ENCODE assay signal across 8 mouse cellular contexts in the genomic region with DNA sequence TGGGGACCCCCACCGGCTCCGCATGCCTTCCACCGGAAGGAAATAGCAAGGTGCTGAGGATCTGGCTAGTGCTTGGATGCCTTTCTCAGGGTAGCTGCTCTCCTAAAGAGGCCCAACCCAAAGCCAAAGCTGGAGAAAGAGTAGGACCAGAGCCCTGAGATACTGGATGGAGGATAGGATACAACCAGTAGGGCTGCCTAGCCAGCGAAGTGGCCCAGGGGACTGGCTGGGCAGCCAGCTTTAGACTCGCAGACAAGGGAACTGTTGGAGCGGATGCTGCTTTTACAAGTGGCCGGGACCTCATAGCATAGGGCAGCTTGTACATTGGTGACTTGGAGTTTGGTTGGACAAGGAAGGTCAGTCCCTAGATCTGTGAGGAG. TPM values are rescaled to one million over a fixed set of nuclear protein-coding genes. Genes with fewer than 3 reads are reported as not detected.
A peak's percentile ranks its signal among the peaks of the same experiment; 100 is the strongest.
DNase-seq lines count a peak whose midpoint lies in the region; ATAC-seq and TF ChIP-seq lines count a peak whose summit lies in the region.

No protein-coding gene starts in this region.

- no peaks in the 10 kb centered on the region for H3K9me3 ChIP-seq in heart, embryonic 12.5 days (replicated peaks)
- no peaks in the 10 kb centered on the region for H3K9me3 ChIP-seq in MEL (replicated peaks; ENCODE audit: insufficient read depth, low read length)
- H3K9me3 ChIP-seq in hindbrain, embryonic 10.5 days: no peaks in the 10 kb centered on the region

- H3K4me1 ChIP-seq in heart, embryonic 12.5 days (replicated peaks): peaks cover 15% of the 10 kb centered on the region
- peaks cover 6 to 36% of the 10 kb centered on the region in 2 experiments for H3K4me1 ChIP-seq in MEL (ENCODE audit: control insufficient read depth in 1 of 2, insufficient read depth in 2 of 2, low read length in 2 of 2)
- H3K4me1 ChIP-seq in hindbrain, embryonic 10.5 days (replicated peaks): peaks cover 13% of the 10 kb centered on the region

- DNase-seq in heart, postnatal 4 days: no peak
- DNase-seq in MEL (ENCODE audit: low read depth, low spot score) (peak; percentile 54), MN1 (ENCODE audit: low spot score) (no peak)
- no peak for DNase-seq in hindbrain, embryonic 10.5 days (ENCODE audit: low spot score)
- no peak for DNase-seq in cerebellum, adult 11-12 months

- no peak overlapping the region for H3K27ac ChIP-seq in heart, embryonic 12.5 days (ENCODE audit: poor library complexity, severe bottlenecking)
- peak overlapping the region; percentile 21; the same call in 1 of the 2 replicates for H3K27ac ChIP-seq in MEL (ENCODE audit: control insufficient read depth, low read depth, low read length)
- peak overlapping the region; percentile 84 for H3K27ac ChIP-seq in hindbrain, embryonic 10.5 days
- no peak overlapping the region for H3K27ac ChIP-seq in macrophage

- peak overlapping the region; percentile 43 for H3K4me3 ChIP-seq in heart, embryonic 12.5 days
- H3K4me3 ChIP-seq in MEL (ENCODE audit: control insufficient read depth in 1 of 2, insufficient read depth in 1 of 2, low read depth in 2 of 2, low read length in 2 of 2): peak overlapping the region; percentile 67 to 86
- peak overlapping the region; percentile 59 for H3K4me3 ChIP-seq in hindbrain, embryonic 10.5 days
- H3K4me3 ChIP-seq in macrophage (ENCODE audit: inconsistent target): peak overlapping the region; percentile 29

- H3K9ac ChIP-seq in heart, embryonic 12.5 days: peak overlapping the region; percentile 59
- H3K9ac ChIP-seq in MEL (ENCODE audit: control insufficient read depth, low read depth, low read length, poor library complexity, severe bottlenecking): peak overlapping the region; percentile 81

- peak overlapping the region; percentile 77 for H3K4me2 ChIP-seq in heart, embryonic 12.5 days

- TF ChIP-seq RAD21 in MEL (IDR thresholded peaks at IDR 0.05; ENCODE audit: low read depth, low read length): no peak

- no peak for TF ChIP-seq POLR2A in MEL (IDR thresholded peaks at IDR 0.05; ENCODE audit: control insufficient read depth in 1 of 2, insufficient read depth in 1 of 2, low read depth in 1 of 2, low read length in 2 of 2, poor library complexity in 1 of 2)

- H3K27me3 ChIP-seq in heart, embryonic 12.5 days (replicated peaks): peaks cover 69% of the 10 kb centered on the region
- H3K27me3 ChIP-seq in MEL (ENCODE audit: control insufficient read depth in 1 of 2, insufficient read depth in 2 of 2, low read length in 2 of 2): no peaks in the 10 kb centered on the region
- peaks cover 54% of the 10 kb centered on the region for H3K27me3 ChIP-seq in hindbrain, embryonic 10.5 days (ENCODE audit: insufficient read depth, poor library complexity, severe bottlenecking)

- ATAC-seq in heart, embryonic 12.5 days (ENCODE audit: insufficient number of reproducible peaks, low FRiP score): 0 out of 2 replicates have a peak, but pooled peaks have one; percentile 3
- ATAC-seq in activated CD4-positive, CD25-positive, alpha-beta regulatory T cell, adult 4 months: no peak

- no peak for TF ChIP-seq EP300 in MEL (IDR thresholded peaks at IDR 0.05; ENCODE audit: low read depth in 1 of 2, low read length in 2 of 2)

- TF ChIP-seq CTCF in MEL (IDR thresholded peaks at IDR 0.05 in 2 of 3, conservative IDR thresholded peaks at IDR 0.05 in 1 of 3; ENCODE audit: control insufficient read depth in 1 of 3, insufficient read depth in 1 of 3, low read depth in 2 of 3, low read length in 3 of 3, poor library complexity in 1 of 3, severe bottlenecking in 1 of 3): no peak

- H3K79me2 ChIP-seq in MEL (ENCODE audit: control insufficient read depth, insufficient read depth, low read length, poor library complexity) (peaks cover 35% of the 10 kb centered on the region), macrophage (ENCODE audit: inconsistent target) (peaks cover 41% of the 10 kb centered on the region)

- no peaks in the 10 kb centered on the region for H3K36me3 ChIP-seq in heart, embryonic 12.5 days
- H3K36me3 ChIP-seq in MEL (ENCODE audit: control insufficient read depth in 1 of 2, insufficient read depth in 2 of 2, low read length in 2 of 2) (peaks cover 0 to 22% of the 10 kb centered on the region in 2 experiments; a peak in 2 of 4 replicates), macrophage (ENCODE audit: inconsistent target) (no peaks in the 10 kb centered on the region)
- no peaks in the 10 kb centered on the region for H3K36me3 ChIP-seq in hindbrain, embryonic 10.5 days

- 67% methylated on average over 7 of the region's 7 CpGs for WGBS in heart, embryonic 12.5 days
- WGBS in hindbrain, embryonic 10.5 days: 64% methylated on average over 7 of the region's 7 CpGs
- 84% methylated on average over 7 of the region's 7 CpGs for WGBS in macrophage (ENCODE audit: missing documents)

TF ChIP-seq in MEL, 35 proteins besides CTCF, POLR2A, EP300 and RAD21:
- TF ChIP-seq KAT2A (conservative IDR thresholded peaks at IDR 0.05; ENCODE audit: low read depth, low read length) (no peak), TCF12 (IDR thresholded peaks at IDR 0.05; ENCODE audit: low read depth, low read length) (no peak), MEF2A (IDR thresholded peaks at IDR 0.05; ENCODE audit: extremely low read depth, insufficient replicate concordance, low read depth, low read length, poor library complexity, severe bottlenecking) (no peak)

RNA-seq across cellular contexts. Expression of gene Adcy7, which starts 0.8 kb away (rescaled TPM):
- polyA plus RNA-seq in heart, embryonic 12.5 days (2016; fragmentation: Nextera tagmentation; extraction: Ambion mirVana): 3.8 and 4.1 TPM in 2 replicates
- 1 to 10 TPM; 4.0 to 5.4 TPM for total RNA-seq in heart, postnatal 4 days (2021)
- 62.9 and 89.9 TPM in 2 replicates for total RNA-seq in MEL (2012; rRNA removed)
- polyA plus RNA-seq in MEL (2012; ENCODE audit: insufficient read depth in 1 of 2, insufficient read length in 2 of 2, low read depth in 1 of 2, low replicate concordance in 2 of 2, missing spikeins in 1 of 2): 10 to 100 TPM in 1 of 2 experiments, not detected in 1; 83.7 TPM
- 2.9 and 4.1 TPM in 2 replicates for polyA plus RNA-seq in hindbrain, embryonic 10.5 days (2016; fragmentation: Nextera tagmentation; extraction: Ambion mirVana)
- total RNA-seq in macrophage (2018; cell fraction: chromatin; rRNA removed): 100 to 1,000 TPM; 118 to 513 (median 314) TPM
- total RNA-seq in macrophage (2018; cell fraction: cytosol; rRNA removed): 100 to 1,000 TPM in 8 of 26 experiments, 10 to 100 TPM in 18; 53.5 to 117 (median 87.6) TPM
- 100 to 1,000 TPM; 108 to 315 (median 217) TPM for total RNA-seq in macrophage (2018; cell fraction: nucleus; rRNA removed)
- polyA plus RNA-seq in macrophage (2018): 49.6 to 90.2 TPM (median 76.3 TPM) in 3 replicates
- polyA plus RNA-seq in activated CD4-positive, CD25-positive, alpha-beta regulatory T cell, adult 4 months (2017; shearing (Covaris generic)): 10 to 100 TPM; 71.1 to 90.3 TPM

Comparison
In these comparisons a context has a peak if more than half of its experiments do, and no peak if none do; other contexts are left out.
1. H3K27ac ChIP-seq: peak in MEL (single experiment) and hindbrain, embryonic 10.5 days (single experiment); none in heart, embryonic 12.5 days (single experiment) and macrophage (single experiment).
2. Peak in every context shown above with its lines, with median percentiles within 50 percentile points of each other: H3K4me3 ChIP-seq.